Mouse (Mus musculus) heart, adult 9 months (tissue): ENCODE measurements at regions not wholly inside any gene's neighbourhood (a gene's known extent, or its start where the extent isn't known, plus 50 kb on each side); places are given as distances from the start of the nearest gene placed in this dataset.

Source experiments
- DNase-seq, 2 experiments: peaks; one replicate each; pipeline ENCODE4 v3.0.0; 2022; ENCODE audit warnings: low spot score in 2 of 2

DNA sequence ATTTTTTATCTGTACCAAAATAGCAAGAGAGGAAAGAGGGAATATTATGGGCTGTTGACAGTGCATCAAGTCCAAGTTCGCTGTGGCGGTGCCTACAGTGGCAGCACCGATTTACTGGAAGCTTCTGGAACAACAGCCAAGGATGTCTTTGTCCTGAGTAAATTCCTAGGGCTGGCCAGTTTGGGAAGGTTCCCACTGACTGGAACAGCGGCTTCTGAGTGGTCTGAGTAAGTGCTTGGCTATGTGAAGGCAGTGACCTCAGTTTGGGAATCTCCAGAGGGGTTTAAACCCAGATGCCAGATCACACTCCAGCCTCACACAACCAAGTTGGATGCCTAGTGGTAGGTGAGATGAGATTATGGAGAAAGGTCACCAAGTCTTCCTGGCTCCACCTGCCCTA, 84.4 kb upstream of the Slc7a14 start:
- DNase-seq, result no peak

DNA sequence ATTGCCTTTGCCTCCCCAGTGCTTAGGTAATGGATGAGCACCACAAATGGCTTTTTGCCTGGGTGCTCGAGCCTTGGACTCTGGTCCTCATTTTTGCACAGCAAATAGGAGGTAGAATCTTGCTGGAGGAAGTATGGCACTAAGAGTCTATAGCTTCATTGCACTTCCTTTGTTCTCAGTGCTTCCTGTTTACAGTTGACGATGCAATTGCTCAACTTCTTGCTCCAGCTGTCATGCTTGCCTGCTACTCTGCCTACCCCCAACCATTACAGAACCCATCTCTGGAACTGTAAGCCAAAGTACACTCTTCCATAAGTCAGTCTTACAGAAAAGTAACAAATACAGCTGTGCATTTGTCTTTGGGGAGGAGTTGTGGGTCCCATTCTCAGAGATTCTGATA, 79.8 kb upstream of the Slc7a14 start:
- no peak for DNase-seq

DNA sequence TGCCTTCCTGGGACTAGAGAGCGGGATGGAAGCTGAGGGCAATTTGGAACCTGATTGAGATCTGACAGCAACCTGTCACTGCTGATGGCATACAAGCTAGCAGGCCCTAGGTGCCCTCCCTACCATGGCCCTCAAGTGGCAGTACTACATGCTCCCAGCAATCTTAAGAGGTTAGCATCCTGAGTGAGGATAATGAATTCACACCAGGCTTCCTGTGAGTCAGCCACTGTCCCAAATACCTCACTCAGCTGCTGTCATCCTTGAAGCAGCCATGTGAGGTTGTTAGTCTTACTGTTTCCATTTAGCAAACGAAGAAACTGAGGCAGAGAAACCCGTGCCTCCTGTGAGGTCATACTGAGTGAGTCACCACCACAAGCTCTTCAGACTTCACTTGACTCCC, 65.5 kb upstream of the Slc7a14 start:
- DNase-seq, result no peak

DNA sequence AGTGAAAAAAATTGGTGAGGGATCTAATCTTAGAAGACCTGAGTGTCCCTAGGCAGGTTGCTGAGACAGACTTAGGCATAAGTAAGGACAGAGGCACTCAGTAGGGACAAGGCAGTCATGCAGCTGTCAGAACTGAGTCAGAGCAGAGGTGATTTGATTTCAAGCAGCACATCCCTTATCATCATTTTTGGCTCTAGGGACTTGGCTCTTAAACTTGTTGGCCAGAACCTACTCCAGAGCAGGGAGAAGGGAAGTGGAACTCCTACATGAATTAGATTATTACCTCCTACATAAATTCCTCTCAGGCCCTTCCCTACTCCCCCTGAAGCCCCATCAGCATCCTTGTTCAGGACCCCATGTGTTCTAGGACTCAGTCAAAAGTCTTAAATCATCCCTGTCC, 63.9 kb upstream of the Slc7a14 start:
- DNase-seq, result no peak

DNA sequence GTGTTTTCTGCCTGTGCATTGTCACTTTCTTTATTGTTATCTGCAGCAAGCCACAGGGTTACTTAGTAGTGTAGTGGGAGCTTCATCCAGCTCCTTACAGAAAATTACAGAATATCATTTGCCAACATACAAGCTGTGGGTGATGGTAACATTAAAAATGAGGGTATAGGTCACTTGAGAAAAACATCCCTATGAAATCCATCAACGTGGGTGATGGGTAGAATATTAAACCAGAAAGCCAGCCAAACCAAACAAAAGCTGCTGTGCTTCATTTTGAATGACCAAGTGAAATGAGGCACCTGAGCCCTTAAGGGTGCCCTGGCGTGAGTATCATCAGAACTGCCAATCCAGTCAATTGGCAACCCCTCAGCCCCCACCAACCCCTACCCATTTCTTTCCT, 58.1 kb upstream of the Slc7a14 start:
- DNase-seq, result no peak
